In the genomic region with DNA sequence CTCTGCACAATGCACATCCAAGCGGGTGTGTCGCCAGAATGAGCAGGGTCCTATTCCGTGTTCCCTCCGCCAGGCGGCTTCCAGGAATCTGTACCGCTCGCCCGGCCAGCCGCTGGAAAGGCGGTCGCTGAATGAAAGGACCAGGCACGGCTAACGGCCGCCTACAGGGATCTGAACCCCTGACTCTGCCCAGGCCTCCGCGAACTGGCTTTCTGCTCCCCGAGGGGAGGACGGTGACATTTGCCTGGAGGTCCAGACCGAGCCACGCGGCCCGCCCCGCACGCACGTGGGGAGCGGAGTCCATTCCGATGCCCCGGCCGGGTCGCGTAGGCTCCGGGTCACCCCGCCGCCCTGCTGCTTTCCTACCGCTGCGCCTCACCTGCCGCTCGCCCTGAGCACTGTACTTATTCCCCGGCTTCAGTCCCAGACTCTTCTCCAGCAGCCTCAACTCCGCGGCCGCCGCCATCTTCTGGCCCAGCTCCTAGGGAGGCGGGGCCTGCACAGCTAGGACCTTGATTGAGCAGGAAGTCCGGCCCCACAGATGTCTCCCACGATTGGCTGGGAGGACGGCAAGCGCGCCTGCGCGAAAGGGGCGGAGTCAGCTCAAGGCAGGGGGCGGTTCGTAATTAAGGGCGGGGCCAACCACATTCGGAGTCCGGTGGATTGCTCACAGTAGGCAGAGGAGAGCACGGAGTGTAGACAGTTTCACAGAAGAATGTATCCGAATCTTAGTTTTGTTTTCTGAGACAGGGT, we compare ENCODE assay signal across 8 mouse cellular contexts. TPM values are rescaled to one million over a fixed set of nuclear protein-coding genes. Genes with fewer than 3 reads are reported as not detected.
DNase-seq lines count a peak whose midpoint lies in the region; ATAC-seq lines count a peak whose summit lies in the region.

A gene (minus strand): TSS at position 531 of the 753 bp plus-strand sequence.

- H3K4me3 ChIP-seq in intestine, embryonic 14.5 days (ENCODE audit: low read depth, low read length): peak within 1 kb of the TSS; percentile 73

- no peaks in the 10 kb centered on the region for H3K9me3 ChIP-seq in intestine, embryonic 14.5 days (ENCODE audit: control insufficient read depth, low read length)

- intact Hi-C loops in gastrocnemius, postnatal 14 days (cut with DNase I; ENCODE audit: low total_unique reads): no loop called here
- intact Hi-C loops in left cerebral cortex, postnatal 14 days (cut with DNase I): no loop called here

- 0 out of 2 replicates have a peak, but pooled peaks cover 3% of the 10 kb centered on the region for H3K4me1 ChIP-seq in intestine, embryonic 14.5 days (replicated peaks; ENCODE audit: control insufficient read depth, insufficient read depth, low read length)

- peak within 1 kb of the TSS; percentile 84 for H3K9ac ChIP-seq in intestine, embryonic 14.5 days (ENCODE audit: low read length)

- peak within 1 kb of the TSS; percentile 83 for H3K27ac ChIP-seq in intestine, embryonic 14.5 days (ENCODE audit: low read depth)

- 1% methylated on average over 59 of the region's 59 CpGs for WGBS in intestine, embryonic 14.5 days

- DNase-seq in adrenal gland, adult (ENCODE audit: inconsistent age in 2 of 2, low spot score in 1 of 2): peak; percentile 96 to 98
- peak; percentile 96 for DNase-seq in embryo, embryonic 10.5 days (ENCODE audit: low spot score)
- peak; percentile 95 for DNase-seq in gastrocnemius, postnatal 14 days
- peak; percentile 95 for DNase-seq in intestine, embryonic 14.5 days (ENCODE audit: low spot score)
- peak; percentile 92 to 95 for DNase-seq in left cerebral cortex, postnatal 14 days (ENCODE audit: low spot score in 2 of 2)
- DNase-seq in mesoderm, embryonic 11.5 days (ENCODE audit: low read depth, low spot score): peak; percentile 96
- DNase-seq in right cerebral cortex, postnatal 36 days (ENCODE audit: low spot score in 2 of 2): peak; percentile 88 to 92
- DNase-seq in yolk sac, embryonic 10.5 days (ENCODE audit: low spot score): peak; percentile 95

- H3K36me3 ChIP-seq in intestine, embryonic 14.5 days (ENCODE audit: control insufficient read depth, insufficient read depth, low read length): peaks cover 32% of the 10 kb centered on the region

- no peaks in the 10 kb centered on the region for H3K27me3 ChIP-seq in intestine, embryonic 14.5 days (replicated peaks; ENCODE audit: control insufficient read depth, insufficient read depth, low read length)

- ATAC-seq in intestine, embryonic 14.5 days (replicated peaks; ENCODE audit: low FRiP score, low TSS enrichment, low read depth): peak; percentile 99

- H3K4me2 ChIP-seq in intestine, embryonic 14.5 days (ENCODE audit: low read length): peak within 1 kb of the TSS; percentile 52

RNA-seq across cellular contexts. Expression of the gene that starts here (rescaled TPM):
- total RNA-seq in gastrocnemius, postnatal 14 days (2021): 10 to 100 TPM; 14.2 to 20.0 TPM
- 57.0 and 57.4 TPM in 2 replicates for polyA plus RNA-seq in intestine, embryonic 14.5 days (2014; fragmentation: Nextera tagmentation; extraction: Ambion mirVana)
- 10 to 100 TPM; 33.5 to 33.6 TPM for total RNA-seq in left cerebral cortex, postnatal 14 days (2021)

Comparison
In these comparisons a context has a peak if more than half of its experiments do, and no peak if none do; other contexts are left out.
1. Peak in every context shown above with its lines: DNase-seq, ATAC-seq, H3K4me3 ChIP-seq and H3K27ac ChIP-seq.